Mouse (Mus musculus) CH12.LX (cell line): Measurements from ENCODE around the gene Smpd3.

Source experiments
- CHD1 ChIP-seq: IDR thresholded peaks from 2 replicates; pipeline ENCODE4 v1.6.1; 2012; ENCODE audit warnings: low read depth, low read length, improper control_type of control experiment, inconsistent platforms
- CTCF ChIP-seq, 2 experiments: IDR thresholded peaks in 1 of 2; conservative IDR thresholded peaks in 1 of 2; 2 replicates each; pipeline ENCODE4 v1.5.1; 2011 to 2012; ENCODE audit warnings: low read depth in 2 of 2, low read length in 2 of 2, improper control_type of control experiment in 1 of 2, inconsistent platforms in 1 of 2, mild to moderate bottlenecking in 1 of 2, moderate library complexity in 1 of 2
- HCFC1 ChIP-seq: IDR thresholded peaks from 2 replicates; pipeline ENCODE4 v1.6.1; 2012; ENCODE audit warnings: low read depth, mild to moderate bottlenecking, inconsistent platforms, low read length, improper control_type of control experiment
- MYC ChIP-seq: IDR thresholded peaks from 2 replicates; pipeline ENCODE4 v1.6.1; 2011; ENCODE audit warnings: low read depth, mild to moderate bottlenecking, improper control_type of control experiment, low read length
- POLR2A ChIP-seq: IDR thresholded peaks from 2 replicates; pipeline ENCODE4 v1.6.1; 2011; ENCODE audit warnings: low read depth, mild to moderate bottlenecking, improper control_type of control experiment, low read length

DNA sequence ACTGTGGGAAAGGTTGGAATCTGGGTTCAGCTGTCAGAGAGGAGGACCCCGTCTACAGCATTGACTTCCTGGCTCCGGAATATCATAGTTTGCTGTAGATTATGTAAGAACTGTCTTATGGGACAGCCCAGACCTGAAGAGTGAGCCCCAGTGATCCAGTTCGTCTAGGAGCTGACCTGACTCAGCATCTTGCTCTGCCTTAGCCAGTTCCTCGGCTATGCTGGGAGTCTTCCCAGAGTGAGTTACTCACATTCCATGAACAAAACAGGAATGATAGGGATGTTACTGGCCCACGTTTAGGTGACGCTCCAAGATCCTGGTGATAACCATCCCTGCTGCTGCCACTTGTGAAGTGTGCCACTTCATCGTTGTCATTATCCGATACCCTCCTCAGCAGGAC is 25.5 kb upstream of the Smpd3 start:
- TF ChIP-seq CTCF (conservative IDR thresholded peaks at IDR 0.05 in 1 of 2, IDR thresholded peaks at IDR 0.05 in 1 of 2; ENCODE audit: low read depth in 2 of 2, low read length in 2 of 2) (no peak), HCFC1 (no peak), POLR2A (no peak), MYC (no peak), CHD1 (no peak)
